Mouse (Mus musculus) liver, adult 2 months (tissue): ENCODE data around the gene Ahcyl2. TPM values are rescaled to one million over a fixed set of nuclear protein-coding genes. Genes with fewer than 3 reads are reported as not detected.

Experiments used
- DNase-seq: peaks from one replicate; pipeline ENCODE4 v3.0.0-alpha.2; 2011; ENCODE audit warnings: low read depth, low spot score; ENCODE audit errors: extremely low read depth
- H3K27ac ChIP-seq: fragments of 200-500 bp; replicated peaks from 2 replicates; pipeline ENCODE4 v1.5.1; 2012; ENCODE audit warnings: low read depth, mild to moderate bottlenecking, control low read depth, inconsistent platforms, low read length; ENCODE audit not compliant: insufficient read depth
- H3K27me3 ChIP-seq: fragments of 200-500 bp; 2 replicates; pipeline ENCODE4 v1.6.1; 2012; ENCODE audit warnings: mild to moderate bottlenecking, moderate library complexity, low read length, inconsistent platforms; ENCODE audit not compliant: control insufficient read depth, insufficient read depth
- H3K36me3 ChIP-seq: fragments of 200-500 bp; 2 replicates; pipeline ENCODE4 v1.6.1; 2012; ENCODE audit warnings: low read length, inconsistent platforms; ENCODE audit not compliant: control insufficient read depth, insufficient read depth
- H3K4me1 ChIP-seq: fragments of 200-500 bp; 2 replicates; pipeline ENCODE4 v1.6.1; 2011; ENCODE audit warnings: low read length; ENCODE audit not compliant: control insufficient read depth, insufficient read depth
- H3K4me3 ChIP-seq: fragments of 200-500 bp; 2 replicates; pipeline ENCODE4 v1.5.1; 2011; ENCODE audit warnings: low read depth, mild to moderate bottlenecking, control low read depth, low read length, moderate library complexity; ENCODE audit not compliant: insufficient read depth
- H3K79me2 ChIP-seq: fragments of 200-500 bp; 2 replicates; pipeline ENCODE4 v1.6.1; 2012; ENCODE audit warnings: inconsistent platforms, mild to moderate bottlenecking, low read length, moderate library complexity; ENCODE audit not compliant: control insufficient read depth, insufficient read depth
- H3K9ac ChIP-seq: fragments of 200-500 bp; 2 replicates; pipeline ENCODE4 v1.6.1; 2012; ENCODE audit warnings: low read depth, mild to moderate bottlenecking, control low read depth, inconsistent platforms, low read length
- CTCF ChIP-seq: fragments of 200-500 bp; IDR thresholded peaks from 2 replicates; pipeline ENCODE4 v1.5.1; 2011; ENCODE audit warnings: low read depth, low read length, control low read depth
- POLR2A ChIP-seq: fragments of 200-500 bp; IDR thresholded peaks from 2 replicates; pipeline ENCODE4 v1.6.1; 2011; ENCODE audit warnings: low read length, control low read depth; ENCODE audit not compliant: insufficient read depth; ENCODE audit errors: extremely low read depth
- WGBS: fragments of 180-500 bp; shearing (Covaris S2); methylation state at CpG from one replicate; pipeline ENCODE4 v1.1.7; 2018; 5-methylcytosine and 5-hydroxymethylcytosine counted together
- polyA plus RNA-seq: library from polyadenylated mRNA; depleted of rRNA; stranded (reverse); fragments of >200 nt; gene quantifications from 2 replicates; pipeline ENCODE4 v1.2.3, GENCODE M21; 2012
- total RNA-seq: library from RNA; depleted of rRNA; stranded (reverse); fragments of >200 nt; gene quantifications from 2 replicates; pipeline ENCODE4 v1.2.3, GENCODE M21; 2014

Gene Ahcyl2
- total and polyA plus RNA-seq, 2 experiments: 7.4 to 8.9 TPM

GRCm38 (mm10) chr6:29782239-29782638 is 14.4 kb downstream of the Ahcyl2 start:
- no peak for DNase-seq
- Histone ChIP-seq H3K4me3 (no peak overlapping the region), H3K27ac (no peak overlapping the region), H3K36me3 (no peaks in the 10 kb centered on the region), H3K9ac (no peak overlapping the region), H3K79me2 (peaks cover 8% of the 10 kb centered on the region; the same call in 1 of the 2 replicates), H3K27me3 (no peaks in the 10 kb centered on the region), H3K4me1 (no peaks in the 10 kb centered on the region)
- TF ChIP-seq CTCF: no peak
- no peak for TF ChIP-seq POLR2A
- 82% methylated on average over 1 of the region's 1 CpGs for WGBS

DNA sequence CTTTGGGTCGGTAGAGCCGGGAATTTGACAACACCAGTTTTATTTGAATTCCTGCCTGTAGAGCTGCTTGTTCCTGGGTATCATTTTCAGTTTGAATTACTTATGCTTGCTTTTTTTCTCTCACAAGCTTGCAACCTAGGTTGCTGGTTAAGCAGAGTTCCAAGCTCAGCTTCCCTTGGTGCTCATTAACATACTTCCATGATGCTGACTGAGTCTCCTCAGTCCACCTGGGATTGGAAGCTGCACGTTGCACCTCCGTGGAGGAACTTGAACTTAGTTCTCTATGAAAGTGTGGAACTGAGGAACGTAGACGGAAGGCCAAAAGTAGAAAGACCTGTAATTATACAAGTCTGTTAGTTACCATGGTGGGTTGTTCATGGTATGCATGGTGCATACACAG is 16.1 kb downstream of the Ahcyl2 start:
- H3K27ac ChIP-seq: no peak overlapping the region

GRCm38 (mm10) chr6:29784413-29785021 is 16.7 kb downstream of the Ahcyl2 start:
- H3K27ac ChIP-seq: no peak overlapping the region
- no peaks in the 10 kb centered on the region for H3K4me1 ChIP-seq
- no peaks in the 10 kb centered on the region for H3K27me3 ChIP-seq
- peaks cover 8% of the 10 kb centered on the region; the same call in 1 of the 2 replicates for H3K79me2 ChIP-seq
- DNase-seq: no peak
- no peak overlapping the region for H3K4me3 ChIP-seq
- 91% methylated on average over 3 of the region's 3 CpGs for WGBS
- TF ChIP-seq CTCF (no peak), POLR2A (no peak)
- H3K9ac ChIP-seq: no peak overlapping the region
- no peaks in the 10 kb centered on the region for H3K36me3 ChIP-seq

More for the DNA sequence above, 16.1 kb downstream of the Ahcyl2 start:
- H3K9ac ChIP-seq: no peak overlapping the region
- peaks cover 8% of the 10 kb centered on the region; the same call in 1 of the 2 replicates for H3K79me2 ChIP-seq
- no peak overlapping the region for H3K4me3 ChIP-seq
- no peaks in the 10 kb centered on the region for H3K4me1 ChIP-seq
- no peak for DNase-seq
- TF ChIP-seq POLR2A (no peak), CTCF (no peak)
- no peaks in the 10 kb centered on the region for H3K36me3 ChIP-seq
- 91% methylated on average over 6 of the region's 6 CpGs for WGBS
- H3K27me3 ChIP-seq: no peaks in the 10 kb centered on the region

- no peak for DNase-seq
- 84% methylated on average over 5 of the region's 5 CpGs for WGBS
- Histone ChIP-seq H3K27ac (no peak overlapping the region), H3K36me3 (no peaks in the 10 kb centered on the region), H3K27me3 (no peaks in the 10 kb centered on the region), H3K4me3 (no peak overlapping the region), H3K9ac (no peak overlapping the region), H3K79me2 (peaks cover 10% of the 10 kb centered on the region; the same call in 1 of the 2 replicates), H3K4me1 (no peaks in the 10 kb centered on the region)
- TF ChIP-seq CTCF: no peak
Observed at GRCm38 (mm10) chr6:29785759-29786158, 17.9 kb downstream of the Ahcyl2 start.

- no peak for DNase-seq
- TF ChIP-seq CTCF (no peak), POLR2A (no peak)
- no peak overlapping the region for H3K4me3 ChIP-seq
- no peaks in the 10 kb centered on the region for H3K36me3 ChIP-seq
- H3K9ac ChIP-seq: no peak overlapping the region
- H3K27ac ChIP-seq: no peak overlapping the region
- H3K4me1 ChIP-seq: no peaks in the 10 kb centered on the region
- H3K79me2 ChIP-seq: peaks cover 7% of the 10 kb centered on the region; the same call in 1 of the 2 replicates
- WGBS: 84% methylated on average over 3 of the region's 3 CpGs
- no peaks in the 10 kb centered on the region for H3K27me3 ChIP-seq
Observed at GRCm38 (mm10) chr6:29788779-29789350, 21.1 kb downstream of the Ahcyl2 start.
